Mouse (Mus musculus) limb, embryonic 11.5 days (tissue): Measurements from ENCODE around the gene Cox18. TPM values are rescaled to one million over a fixed set of nuclear protein-coding genes. Genes with fewer than 3 reads are reported as not detected.
A peak's percentile ranks its signal among the peaks of the same experiment; 100 is the strongest.

ENCODE experiments used
- ATAC-seq: fragments of 200-750 bp; cut with Nextera tagmentation; 2 replicates; pipeline ENCODE4 v1.8.0; 2017; ENCODE audit warnings: low read depth; ENCODE audit not compliant: insufficient number of reproducible peaks, low FRiP score, low TSS enrichment
- DNase-seq: peaks from one replicate; pipeline ENCODE4 v3.0.0-alpha.2; 2015; ENCODE audit warnings: low spot score
- H3K27ac ChIP-seq: fragments of 300-500 bp; sonication (generic); replicated peaks from 2 replicates; pipeline ENCODE4 v1.5.1; 2014; ENCODE audit warnings: low read depth, mild to moderate bottlenecking, low read length
- H3K27me3 ChIP-seq: fragments of 300-500 bp; sonication (generic); 2 replicates; pipeline ENCODE4 v1.6.1; 2014; ENCODE audit warnings: mild to moderate bottlenecking, low read length, mixed read lengths; ENCODE audit not compliant: control insufficient read depth, insufficient read depth
- H3K36me3 ChIP-seq: fragments of 300-500 bp; sonication (generic); 2 replicates; pipeline ENCODE4 v1.6.1; 2014; ENCODE audit warnings: mild to moderate bottlenecking, low read length, moderate library complexity, mixed read lengths; ENCODE audit not compliant: control insufficient read depth, insufficient read depth
- H3K4me1 ChIP-seq: fragments of 300-500 bp; sonication (generic); 2 replicates; pipeline ENCODE4 v1.6.1; 2014; ENCODE audit warnings: low read length, mixed read lengths; ENCODE audit not compliant: control insufficient read depth, insufficient read depth
- H3K4me2 ChIP-seq: fragments of 300-500 bp; sonication (generic); 2 replicates; pipeline ENCODE4 v1.6.1; 2014; ENCODE audit warnings: low read depth, mild to moderate bottlenecking, moderate library complexity; ENCODE audit not compliant: severe bottlenecking
- H3K4me3 ChIP-seq: fragments of 300-500 bp; sonication (generic); 2 replicates; pipeline ENCODE4 v1.5.1; 2014; ENCODE audit warnings: low read depth, low read length
- H3K9ac ChIP-seq: fragments of 300-500 bp; sonication (generic); 2 replicates; pipeline ENCODE4 v1.6.1; 2014; ENCODE audit warnings: mild to moderate bottlenecking, low read length
- H3K9me3 ChIP-seq: fragments of 300-500 bp; sonication (generic); 2 replicates; pipeline ENCODE4 v1.6.1; 2016; ENCODE audit warnings: low read length; ENCODE audit not compliant: control insufficient read depth
- WGBS: fragments of 180-500 bp; shearing (Covaris S2); extraction: QIAGEN DNeasy Blood & Tissue Kit; methylation state at CpG from one replicate; pipeline ENCODE4 v1.1.7; 2014; 5-methylcytosine and 5-hydroxymethylcytosine counted together
- polyA plus RNA-seq: library from polyadenylated mRNA; unstranded; fragments of >200 nt; fragmentation: Nextera tagmentation; extraction: Ambion mirVana; gene quantifications from 2 replicates; pipeline ENCODE4 v1.2.1, GENCODE M21; 2014

Gene Cox18
- polyA plus RNA-seq, 1 experiment from 2014 or later: 36.9 TPM

DNA sequence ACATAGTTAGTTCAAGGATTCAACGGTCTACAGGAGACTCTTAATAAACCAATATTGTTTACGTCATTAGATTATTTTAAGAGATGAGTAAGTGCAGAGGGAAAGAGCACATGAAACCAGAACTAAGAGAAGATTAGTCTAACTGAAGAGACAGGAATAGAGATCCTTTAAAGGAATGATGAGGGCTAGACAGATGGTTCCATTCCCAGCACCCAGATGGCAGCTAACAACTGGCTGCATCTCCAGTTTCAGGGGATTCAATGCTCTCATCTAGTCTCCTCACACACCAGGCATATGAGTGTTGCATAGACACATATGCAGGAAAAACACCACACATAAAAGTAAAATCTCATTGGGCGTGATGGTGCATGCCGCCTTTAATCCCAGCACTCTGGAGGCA, 9.5 kb upstream of the Cox18 start:
- no peak overlapping the region for H3K27ac ChIP-seq
- H3K9me3 ChIP-seq: no peaks in the 10 kb centered on the region
- H3K9ac ChIP-seq: no peak overlapping the region
- H3K27me3 ChIP-seq: no peaks in the 10 kb centered on the region
- no peak overlapping the region for H3K4me2 ChIP-seq
- ATAC-seq: no peak
- H3K4me3 ChIP-seq: no peak overlapping the region
- no peak for DNase-seq
- no peaks in the 10 kb centered on the region for H3K4me1 ChIP-seq
- WGBS: 92% methylated on average over 4 of the region's 4 CpGs
- peaks cover 15% of the 10 kb centered on the region for H3K36me3 ChIP-seq

DNA sequence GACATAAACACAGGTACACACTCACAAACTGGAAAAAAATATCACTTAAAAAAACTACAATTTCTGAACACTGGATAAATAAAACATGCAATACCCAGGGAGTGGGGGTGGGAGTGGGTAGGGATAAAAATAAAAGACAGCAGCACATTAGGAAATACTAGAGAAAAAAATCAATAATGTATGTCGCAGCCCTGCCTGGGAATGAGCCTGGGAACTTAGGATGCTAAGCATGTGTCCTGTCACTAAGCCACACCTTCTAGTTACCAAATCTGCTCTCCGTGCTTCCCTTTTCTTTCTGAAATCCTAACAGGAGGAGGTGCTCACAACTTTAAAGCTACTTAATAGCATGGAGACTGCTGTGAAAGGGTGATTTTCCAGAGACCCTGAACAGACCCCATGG, 6.0 kb upstream of the Cox18 start:
- WGBS: 95% methylated on average over 2 of the region's 2 CpGs
- Histone ChIP-seq H3K27ac (no peak overlapping the region), H3K27me3 (no peaks in the 10 kb centered on the region), H3K9ac (no peak overlapping the region), H3K4me2 (no peak overlapping the region), H3K4me1 (no peaks in the 10 kb centered on the region), H3K36me3 (peaks cover 4% of the 10 kb centered on the region; the same call in 1 of the 2 replicates), H3K4me3 (no peak overlapping the region), H3K9me3 (no peaks in the 10 kb centered on the region)
- ATAC-seq: no peak
- no peak for DNase-seq

DNA sequence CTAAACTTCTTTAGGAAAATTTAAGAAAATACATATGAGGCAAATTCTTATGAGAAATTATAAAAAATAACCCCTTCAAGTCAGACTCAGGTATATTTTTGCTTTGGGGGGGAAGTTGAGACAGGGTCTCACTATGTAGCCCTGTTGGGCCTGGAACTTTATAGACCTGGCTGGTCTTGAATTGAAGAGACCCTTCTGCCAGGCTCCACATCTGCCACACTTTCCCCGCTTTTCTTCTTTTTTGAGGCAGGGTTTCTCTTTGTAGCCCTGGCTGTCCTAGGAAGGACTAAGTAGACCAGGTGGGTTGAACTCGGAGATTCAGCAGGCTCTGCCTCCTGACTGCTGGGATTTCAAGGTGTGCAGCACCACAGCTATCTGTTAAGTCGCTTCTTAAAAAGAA, 2.9 kb upstream of the Cox18 start:
- WGBS: 89% methylated on average over 3 of the region's 3 CpGs
- Histone ChIP-seq H3K4me2 (no peak overlapping the region), H3K27ac (no peak overlapping the region), H3K36me3 (no peaks in the 10 kb centered on the region; the same call in 1 of the 2 replicates), H3K27me3 (no peaks in the 10 kb centered on the region), H3K4me3 (no peak overlapping the region), H3K9me3 (no peaks in the 10 kb centered on the region), H3K9ac (no peak overlapping the region), H3K4me1 (peaks cover 7% of the 10 kb centered on the region; the same call in 1 of the 2 replicates)
- ATAC-seq (no peak), DNase-seq (no peak)

DNA sequence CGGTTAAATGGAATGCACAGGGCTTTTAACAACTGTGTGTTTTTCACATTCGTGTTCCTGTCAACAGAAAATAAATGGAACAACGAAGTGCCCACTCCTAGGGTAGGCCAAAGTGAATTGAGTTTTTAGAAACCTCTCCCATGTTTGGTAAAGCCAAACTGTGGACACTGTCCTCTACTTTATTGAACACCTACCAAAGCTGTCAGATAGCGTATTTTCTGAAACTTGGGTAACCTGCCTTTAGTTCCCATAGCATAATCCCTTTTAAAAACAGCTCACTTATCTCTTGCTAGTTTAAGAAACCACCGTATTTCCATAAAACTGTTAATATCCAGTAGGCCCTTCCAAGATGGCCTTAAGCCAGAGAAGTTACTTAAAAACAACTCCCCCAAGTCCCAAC, 929 bp upstream of the Cox18 start:
- no peak for DNase-seq
- no peaks in the 10 kb centered on the region for H3K9me3 ChIP-seq
- no peak overlapping the region for H3K9ac ChIP-seq
- no peaks in the 10 kb centered on the region; the same call in 1 of the 2 replicates for H3K36me3 ChIP-seq
- H3K4me1 ChIP-seq: peaks cover 7% of the 10 kb centered on the region; the same call in 1 of the 2 replicates
- WGBS: 90% methylated on average over 5 of the region's 5 CpGs
- ATAC-seq: no peak
- H3K4me2 ChIP-seq: no peak overlapping the region; the same call in 1 of the 2 replicates
- H3K4me3 ChIP-seq: no peak overlapping the region
- H3K27me3 ChIP-seq: no peaks in the 10 kb centered on the region
- H3K27ac ChIP-seq: no peak overlapping the region

DNA sequence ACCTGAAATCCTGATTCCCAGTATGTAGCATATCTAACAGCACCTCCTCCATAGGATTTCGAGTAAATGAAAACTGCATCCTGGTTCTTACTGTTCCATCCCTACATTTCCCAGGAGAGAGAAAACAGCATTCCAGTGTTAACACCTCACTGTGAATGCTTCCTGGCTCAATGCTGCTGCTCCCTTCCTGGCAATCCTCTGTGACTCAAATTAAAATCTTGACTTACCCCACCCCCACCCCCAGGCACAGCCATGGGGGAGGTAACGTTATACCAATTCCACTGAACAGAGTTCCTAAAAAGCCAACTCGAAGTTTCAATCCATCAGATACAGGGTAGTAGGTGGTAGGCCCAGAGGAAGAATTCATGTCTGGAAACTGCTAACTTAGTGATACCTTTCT, 864 bp downstream of the Cox18 start:
- H3K27ac ChIP-seq: no peak overlapping the region
- no peaks in the 10 kb centered on the region for H3K9me3 ChIP-seq
- H3K36me3 ChIP-seq: peaks cover 2% of the 10 kb centered on the region; the same call in 1 of the 2 replicates
- 29% methylated on average over 3 of the region's 3 CpGs for WGBS
- peak overlapping the region; percentile 84 for H3K4me3 ChIP-seq
- no peaks in the 10 kb centered on the region for H3K27me3 ChIP-seq
- ATAC-seq (no peak), DNase-seq (no peak)
- H3K4me1 ChIP-seq: peaks cover 7% of the 10 kb centered on the region; the same call in 1 of the 2 replicates
- peak overlapping the region; percentile 75 for H3K4me2 ChIP-seq
- H3K9ac ChIP-seq: peak overlapping the region; percentile 79

DNA sequence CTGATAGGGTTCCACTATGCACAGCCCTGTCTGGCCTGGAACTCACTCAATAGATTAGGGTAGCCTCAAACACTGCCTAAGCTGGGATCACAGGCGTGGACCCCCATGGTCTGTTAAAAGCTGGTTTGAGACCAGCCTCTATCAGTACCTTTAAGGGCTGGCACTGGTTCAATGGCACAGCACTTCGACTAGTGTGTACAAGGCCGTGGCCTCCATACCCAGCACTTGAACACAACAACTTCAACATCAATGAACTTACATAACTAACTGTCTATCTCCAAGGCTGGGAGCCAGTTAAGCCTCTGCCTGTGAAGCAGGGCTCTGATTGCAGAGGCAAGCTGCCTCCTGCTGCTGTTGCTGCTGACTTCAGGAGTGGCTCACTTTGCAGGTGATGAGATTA, 6.0 kb downstream of the Cox18 start:
- H3K36me3 ChIP-seq: peaks cover 2% of the 10 kb centered on the region; the same call in 1 of the 2 replicates
- no peaks in the 10 kb centered on the region for H3K9me3 ChIP-seq
- H3K27ac ChIP-seq: no peak overlapping the region
- DNase-seq (no peak), ATAC-seq (no peak)
- H3K4me1 ChIP-seq: peaks cover 3% of the 10 kb centered on the region; the same call in 1 of the 2 replicates
- H3K27me3 ChIP-seq: no peaks in the 10 kb centered on the region
- no peak overlapping the region for H3K4me3 ChIP-seq
- no peak overlapping the region for H3K9ac ChIP-seq
- WGBS: 95% methylated on average over 3 of the region's 3 CpGs
- no peak overlapping the region for H3K4me2 ChIP-seq

DNA sequence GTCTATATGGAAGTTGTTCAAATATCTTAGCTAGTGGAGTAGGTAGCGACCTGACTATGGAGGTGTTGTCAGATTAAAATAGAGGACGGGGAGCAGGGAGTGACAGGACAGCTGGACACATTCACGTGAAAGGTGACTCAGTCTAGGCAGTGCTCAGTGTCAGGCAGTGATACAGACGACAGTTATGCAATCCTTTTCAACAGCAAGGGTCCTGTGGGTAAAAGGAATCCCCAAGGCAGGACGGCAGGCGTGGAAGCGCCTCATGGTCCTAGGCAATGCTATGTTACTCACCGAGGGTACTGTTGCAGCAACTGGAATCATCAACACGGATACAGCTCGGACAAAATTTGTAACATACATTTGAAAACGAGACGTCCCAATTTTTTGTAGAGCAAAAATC, 6.6 kb downstream of the Cox18 start:
- Histone ChIP-seq H3K27me3 (no peaks in the 10 kb centered on the region), H3K4me2 (no peak overlapping the region), H3K9ac (no peak overlapping the region), H3K9me3 (no peaks in the 10 kb centered on the region), H3K27ac (no peak overlapping the region), H3K4me3 (no peak overlapping the region), H3K36me3 (peaks cover 2% of the 10 kb centered on the region; the same call in 1 of the 2 replicates), H3K4me1 (no peaks in the 10 kb centered on the region)
- ATAC-seq: no peak
- WGBS: 93% methylated on average over 12 of the region's 12 CpGs
- DNase-seq: no peak

DNA sequence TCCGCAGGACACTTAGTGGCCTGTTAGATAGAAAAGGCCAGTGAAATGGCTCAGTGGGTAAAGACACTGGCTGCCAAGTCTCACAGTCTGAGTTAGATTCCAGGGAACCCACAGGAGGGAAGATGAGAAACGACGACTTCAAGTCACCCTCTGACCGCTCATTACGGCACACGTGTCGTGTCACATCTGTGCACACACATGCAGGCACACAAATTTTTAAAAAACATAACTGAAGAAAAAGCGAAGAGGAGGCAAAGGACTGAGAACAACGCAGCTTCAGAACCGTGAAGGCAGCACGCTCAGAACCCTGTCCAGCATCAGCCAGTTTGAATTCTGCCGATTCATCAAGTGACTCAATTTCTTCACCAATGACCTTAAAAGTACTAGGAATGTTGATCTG, 10.4 kb downstream of the Cox18 start:
- no peak overlapping the region for H3K4me2 ChIP-seq
- H3K9ac ChIP-seq: no peak overlapping the region
- H3K27ac ChIP-seq: no peak overlapping the region
- H3K36me3 ChIP-seq: no peaks in the 10 kb centered on the region; the same call in 1 of the 2 replicates
- DNase-seq (no peak), ATAC-seq (no peak)
- no peaks in the 10 kb centered on the region for H3K9me3 ChIP-seq
- no peak overlapping the region for H3K4me3 ChIP-seq
- WGBS: 97% methylated on average over 12 of the region's 12 CpGs
- H3K4me1 ChIP-seq: no peaks in the 10 kb centered on the region
- no peaks in the 10 kb centered on the region for H3K27me3 ChIP-seq

DNA sequence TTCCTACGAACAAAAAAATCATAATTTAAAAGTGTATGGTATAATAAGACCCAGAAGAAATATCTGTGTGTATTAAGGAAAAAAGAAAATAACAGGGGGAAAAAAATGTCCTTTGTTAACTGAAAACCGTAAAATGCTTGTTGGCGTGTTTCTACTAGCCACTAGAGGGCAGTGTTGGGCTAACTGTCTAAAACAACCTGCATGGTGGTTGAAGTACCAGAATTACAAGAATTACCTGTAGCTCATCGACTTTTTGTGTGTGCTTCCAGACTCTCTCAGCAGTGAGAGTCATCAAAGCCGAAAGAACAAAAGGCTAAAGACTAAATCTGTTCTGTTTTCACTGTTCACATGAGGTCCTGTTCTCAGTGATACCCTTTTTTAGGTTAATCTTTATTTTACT, 20.6 kb downstream of the Cox18 start:
- Histone ChIP-seq H3K27ac (no peak overlapping the region), H3K36me3 (no peaks in the 10 kb centered on the region), H3K4me1 (no peaks in the 10 kb centered on the region), H3K4me2 (no peak overlapping the region), H3K27me3 (no peaks in the 10 kb centered on the region), H3K9me3 (no peaks in the 10 kb centered on the region), H3K9ac (no peak overlapping the region), H3K4me3 (no peak overlapping the region)
- DNase-seq (peak; percentile 47), ATAC-seq (no peak)
- 28% methylated on average over 5 of the region's 5 CpGs for WGBS
